Mouse (Mus musculus): ENCODE measurements around the gene Racgap1.
A peak's percentile ranks its signal among the peaks of the same experiment; 100 is the strongest.

The Racgap1 gene

DNA sequence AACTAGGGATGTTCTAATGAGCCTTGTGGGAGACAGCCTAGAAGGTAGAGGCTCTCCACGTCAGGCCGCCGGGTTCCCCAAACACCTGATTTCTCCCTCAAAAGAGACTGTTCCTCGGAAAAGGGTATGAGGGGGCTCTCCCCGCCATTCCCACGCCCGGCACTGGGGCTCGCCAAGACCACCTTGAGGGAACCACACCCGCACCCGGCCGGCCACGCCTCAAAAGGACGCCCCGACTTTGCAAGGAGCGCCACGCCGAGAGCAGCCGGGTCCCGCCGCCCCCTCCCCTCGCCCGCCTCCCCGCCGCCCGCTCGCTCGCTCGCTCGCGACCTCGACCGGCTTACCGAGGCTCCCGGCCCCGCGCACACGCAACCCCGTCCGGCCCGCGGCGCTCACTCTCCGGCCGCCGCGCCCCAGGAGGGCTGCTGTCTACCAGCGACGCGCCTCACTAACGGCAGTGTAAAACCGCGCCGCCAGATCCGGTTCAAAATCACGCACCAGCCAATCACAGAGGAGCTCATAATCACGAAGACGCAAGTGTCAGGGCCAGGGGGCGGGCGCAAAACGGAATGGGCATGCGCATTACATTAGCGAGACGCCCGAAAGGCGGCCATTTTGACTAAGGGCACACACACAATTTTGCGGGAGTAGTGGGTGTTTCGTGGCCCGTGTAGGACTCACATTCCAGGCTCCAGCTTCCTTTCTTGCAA is at the start of gene Racgap1:
TSS of gene Racgap1 (minus strand) at position 494 of the 710 bp plus-strand sequence.
- DNase-seq (ENCODE audit: low read depth in 2 of 2, low spot score in 2 of 2) = peak; percentile 92 to 97

DNA sequence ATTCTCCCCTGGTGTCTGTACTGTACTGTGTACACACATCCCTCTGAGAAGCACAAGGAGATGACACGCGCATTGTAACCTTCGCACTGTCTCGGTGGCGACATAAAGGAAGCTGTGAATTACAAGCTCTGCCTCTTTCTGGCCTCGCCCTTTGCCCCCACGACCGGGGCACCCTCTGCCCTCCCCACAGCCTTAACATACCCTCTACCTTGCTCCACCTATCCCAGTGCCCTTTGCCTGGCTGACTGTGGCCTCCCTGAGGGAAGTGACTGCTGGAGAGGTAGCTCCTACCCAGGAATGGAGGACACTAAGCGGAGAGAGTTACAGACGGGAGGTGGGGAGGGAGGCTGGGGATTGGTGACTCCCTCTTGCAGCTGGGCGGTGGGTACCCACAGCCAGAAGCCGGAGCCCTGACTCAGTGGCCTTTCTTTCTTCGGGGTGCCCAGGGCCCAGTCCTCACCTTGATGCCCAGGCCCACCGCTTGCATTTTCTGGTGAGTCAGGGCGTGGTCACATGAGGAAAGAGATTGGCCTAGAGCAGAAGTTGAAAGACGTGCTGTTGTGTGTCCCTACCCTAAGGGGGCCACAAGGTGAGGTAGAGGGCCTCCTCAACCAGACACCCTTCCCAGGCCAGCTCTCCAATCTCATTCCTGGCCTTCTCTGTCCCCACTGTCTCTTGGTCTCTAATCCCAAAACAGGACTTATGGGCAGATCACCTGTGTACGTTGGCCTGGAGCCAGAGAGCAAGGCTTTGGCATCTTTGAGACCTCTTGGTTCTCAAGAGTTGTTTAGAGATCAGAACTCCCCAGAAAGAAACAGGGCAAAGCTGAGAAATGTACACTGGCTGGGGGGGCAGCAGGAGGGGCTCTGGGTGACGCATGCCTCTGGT is 49.0 kb upstream of the Racgap1 start:
- DNase-seq (ENCODE audit: low read depth in 2 of 2, low spot score in 2 of 2) = no peak

DNA sequence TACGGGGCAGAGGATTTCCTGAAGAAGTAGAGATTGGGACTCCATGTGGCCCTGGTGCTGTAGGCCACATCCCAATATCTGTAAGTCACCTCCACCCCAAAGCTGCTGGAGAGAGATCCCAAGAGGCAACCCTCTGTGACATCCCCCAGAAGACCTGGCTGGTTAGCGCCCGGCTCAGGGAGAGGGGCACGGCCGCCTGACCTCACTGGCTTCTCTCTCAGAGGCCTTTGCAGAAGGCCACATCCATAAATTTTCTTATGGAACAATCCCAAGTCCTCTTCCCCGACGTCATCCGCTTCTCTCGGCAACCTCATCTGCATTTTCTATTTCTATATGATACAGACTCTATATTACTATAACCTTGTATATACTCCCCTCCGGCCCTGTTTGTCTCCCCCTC is 48.3 kb upstream of the Racgap1 start:
- no peak for DNase-seq (ENCODE audit: low read depth in 2 of 2, low spot score in 2 of 2)

DNA sequence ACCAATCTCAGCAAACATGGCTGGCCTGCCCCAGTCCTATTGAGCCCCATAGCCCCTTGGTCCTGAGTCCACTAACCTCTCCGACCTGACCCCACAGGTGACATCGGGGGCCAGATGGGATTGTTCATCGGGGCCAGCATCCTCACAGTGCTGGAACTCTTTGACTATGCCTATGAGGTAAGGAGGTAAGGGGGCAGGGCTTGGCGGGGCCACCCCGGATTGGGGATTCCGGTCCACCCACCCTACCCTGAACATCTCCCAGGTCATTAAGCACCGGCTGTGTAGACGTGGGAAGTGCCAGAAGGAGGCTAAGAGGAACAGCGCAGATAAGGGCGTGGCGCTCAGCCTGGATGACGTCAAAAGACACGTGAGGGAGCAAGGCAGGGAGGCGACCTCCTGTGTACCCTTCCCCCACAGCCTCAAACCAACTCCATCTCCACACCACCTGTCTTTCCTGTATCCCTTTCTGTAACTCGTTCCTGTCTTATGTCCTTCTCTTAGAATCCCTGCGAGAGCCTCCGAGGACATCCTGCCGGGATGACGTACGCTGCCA is 47.2 kb upstream of the Racgap1 start:
- no peak for DNase-seq (ENCODE audit: low read depth in 2 of 2, low spot score in 2 of 2)

DNA sequence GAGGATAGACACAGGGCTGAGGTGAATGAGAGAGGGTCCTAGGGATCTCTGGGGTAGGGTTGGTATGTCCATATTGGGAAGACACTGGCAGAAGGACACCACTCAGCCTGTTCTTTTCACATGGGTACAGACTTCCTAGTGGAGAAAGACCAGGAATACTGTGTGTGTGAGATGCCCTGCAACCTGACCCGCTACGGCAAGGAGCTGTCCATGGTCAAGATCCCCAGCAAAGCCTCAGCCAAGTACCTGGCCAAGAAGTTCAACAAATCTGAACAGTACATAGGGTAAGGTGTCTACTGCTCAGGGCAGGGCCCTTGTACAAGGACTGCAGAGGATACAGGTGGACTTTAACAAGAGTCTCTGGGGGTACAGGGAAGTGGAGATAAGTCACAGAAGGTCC is 45.9 kb upstream of the Racgap1 start:
- no peak for DNase-seq (ENCODE audit: low read depth in 2 of 2, low spot score in 2 of 2)

DNA sequence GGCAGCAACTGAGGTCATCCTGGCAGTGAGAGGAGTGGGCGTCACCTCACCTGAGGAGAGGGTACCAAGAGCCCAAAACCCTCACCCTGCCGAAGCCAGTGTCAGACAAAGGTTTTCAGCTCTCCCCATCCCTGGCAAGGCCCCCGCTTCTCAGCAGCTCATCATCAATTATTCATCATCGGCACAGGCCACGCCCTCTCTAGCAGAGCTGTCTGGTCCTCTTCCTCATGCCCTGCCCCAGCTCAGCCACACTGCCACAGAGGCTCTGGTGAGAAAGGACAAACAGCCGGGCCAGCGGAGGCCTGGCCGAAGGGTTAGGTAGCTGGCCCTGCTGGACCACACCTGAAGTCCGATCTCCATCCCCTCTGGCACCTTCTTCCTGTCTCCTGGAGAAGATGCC is 40.5 kb upstream of the Racgap1 start:
- DNase-seq (ENCODE audit: low read depth in 2 of 2, low spot score in 2 of 2) = no peak

DNA sequence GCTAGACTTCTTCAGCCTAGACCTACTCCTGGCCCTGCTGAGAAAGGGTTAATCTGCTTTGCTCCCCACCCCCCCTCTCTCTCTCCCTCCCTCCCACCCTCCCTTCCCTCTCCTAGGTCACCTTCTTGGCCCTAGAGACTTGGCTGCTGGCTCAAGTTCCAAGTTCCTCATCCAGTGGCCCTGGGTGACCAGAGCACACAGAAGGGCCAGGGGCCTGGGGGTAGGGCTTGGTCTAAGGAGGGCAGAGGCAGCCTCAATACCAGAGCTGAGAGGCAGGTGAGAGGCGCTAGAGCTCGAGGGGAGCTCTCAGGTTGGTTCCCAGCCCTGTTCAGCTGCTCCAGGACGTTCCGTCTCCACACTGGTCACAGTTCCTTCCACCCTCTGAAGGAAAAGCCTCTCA is 39.5 kb upstream of the Racgap1 start:
- DNase-seq (ENCODE audit: low read depth in 2 of 2, low spot score in 2 of 2) = no peak

DNA sequence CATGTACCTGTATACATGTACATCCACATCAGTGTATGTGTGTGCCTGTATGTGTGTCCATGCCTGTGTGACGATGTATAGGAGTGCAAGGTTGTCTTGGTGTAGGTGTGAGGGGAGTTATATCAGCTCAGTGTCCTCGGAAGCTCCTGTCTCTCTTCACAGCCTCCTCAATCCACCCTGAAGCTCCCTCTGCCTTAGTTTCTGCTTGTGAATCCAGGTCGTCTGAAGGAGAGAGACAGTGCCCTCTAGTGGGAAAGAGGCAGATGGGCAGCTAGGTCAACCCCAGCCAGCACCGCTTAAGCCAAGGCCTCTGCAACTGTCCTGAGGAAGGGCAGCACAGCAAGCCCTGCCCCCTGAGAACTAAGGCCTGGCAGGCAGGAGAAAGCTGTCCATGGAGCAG is 37.3 kb upstream of the Racgap1 start:
- peak in 1 of 2 experiments; percentile 34 for DNase-seq (ENCODE audit: low read depth in 2 of 2, low spot score in 2 of 2)

DNA sequence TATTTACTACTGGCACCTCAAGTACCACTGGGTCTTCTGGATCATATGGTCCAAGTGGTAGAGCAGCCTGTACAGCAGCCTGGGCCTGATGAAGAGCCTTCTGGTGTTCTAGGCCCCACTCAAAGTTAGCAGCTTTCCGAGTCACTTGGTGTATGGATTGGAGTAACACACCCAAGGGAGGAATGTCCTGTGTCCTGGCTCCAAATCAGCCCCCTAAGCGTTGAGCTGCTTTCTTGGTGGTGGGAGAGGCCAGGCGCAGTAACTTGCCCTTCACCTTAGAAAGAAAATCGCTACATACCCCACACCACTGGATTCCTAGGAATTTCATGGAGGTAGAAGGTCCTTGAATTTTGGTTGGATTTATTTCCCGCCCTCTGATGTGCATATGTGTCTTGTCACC is 32.7 kb upstream of the Racgap1 start:
- no peak for DNase-seq (ENCODE audit: low read depth in 2 of 2, low spot score in 2 of 2)

DNA sequence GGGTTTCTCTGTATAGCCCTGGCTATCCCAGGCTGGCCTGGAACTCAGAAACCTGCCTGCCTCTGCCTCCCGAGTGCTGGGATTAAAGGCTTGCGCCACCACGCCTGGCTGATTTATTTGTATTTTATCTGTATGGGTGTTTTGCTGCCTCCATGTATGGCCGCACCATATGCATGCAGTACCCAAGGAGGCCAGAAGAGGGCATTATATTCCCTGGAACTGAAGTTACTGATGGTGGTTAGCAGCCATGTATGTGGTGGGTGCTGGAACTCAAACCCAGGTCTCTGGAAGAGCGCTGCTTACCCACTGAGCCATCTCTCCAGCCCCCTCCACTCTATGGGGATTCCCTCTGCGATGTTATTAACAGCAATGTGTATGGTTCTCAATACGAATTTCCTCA is 31.4 kb upstream of the Racgap1 start:
- DNase-seq (ENCODE audit: low read depth in 2 of 2, low spot score in 2 of 2) = peak in 1 of 2 experiments; percentile 46

DNA sequence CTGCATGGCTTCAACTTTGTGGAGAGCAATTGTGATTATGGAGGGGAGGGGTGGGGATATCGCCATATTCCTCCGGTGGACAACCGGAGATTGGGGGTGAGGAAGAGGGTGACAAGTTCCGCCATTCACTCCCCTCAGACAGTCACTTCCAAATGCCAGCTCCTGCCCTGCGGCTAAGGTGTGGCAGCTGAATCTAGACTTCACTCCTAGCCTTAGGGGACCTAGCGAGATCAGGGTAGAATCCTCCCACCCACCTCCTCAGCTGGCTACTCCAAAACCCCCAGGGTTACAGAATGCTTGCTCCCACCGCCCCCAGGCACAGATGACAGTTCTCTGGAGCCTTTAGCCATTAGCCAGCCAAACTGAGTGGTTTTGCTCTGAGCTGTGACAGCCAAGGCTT is 27.6 kb upstream of the Racgap1 start:
- no peak for DNase-seq (ENCODE audit: low read depth in 2 of 2, low spot score in 2 of 2)

DNA sequence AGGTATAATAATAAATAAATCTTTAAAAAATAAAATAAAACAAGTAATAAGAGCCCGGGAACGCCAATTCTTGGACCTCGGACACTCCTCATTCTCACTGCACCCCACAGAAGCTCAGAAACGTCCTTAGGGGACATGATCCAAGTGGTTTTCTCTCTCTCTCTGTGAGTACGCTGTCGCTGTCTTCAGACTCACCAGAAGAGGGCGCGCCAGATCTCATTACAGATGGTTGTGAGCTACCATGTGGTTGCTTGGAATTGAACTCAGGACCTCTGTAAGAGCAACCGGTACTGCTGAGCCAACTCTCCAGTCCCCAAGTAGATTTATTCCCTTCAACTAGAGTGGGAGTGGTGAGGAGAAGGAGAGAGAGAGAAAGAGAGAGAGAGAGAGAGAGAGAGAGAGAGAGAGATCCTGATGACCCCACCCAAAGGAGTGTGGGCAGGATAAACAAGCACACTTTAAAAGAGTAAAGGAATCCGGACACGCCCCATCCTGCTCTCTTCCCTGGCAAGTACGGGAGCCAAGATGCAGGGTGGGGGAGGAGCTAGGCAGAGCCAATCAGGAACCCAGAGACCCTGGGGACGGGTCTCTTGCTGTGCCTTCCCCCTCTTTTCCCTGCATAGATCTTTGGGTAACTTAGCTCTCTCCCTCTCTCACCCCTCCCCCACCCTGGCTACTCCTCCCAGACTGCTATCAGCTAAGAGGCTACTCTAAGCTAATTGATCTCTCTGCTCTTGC is 26.8 kb upstream of the Racgap1 start:
- DNase-seq (ENCODE audit: low read depth in 2 of 2, low spot score in 2 of 2) = peak in 1 of 2 experiments; percentile 34

DNA sequence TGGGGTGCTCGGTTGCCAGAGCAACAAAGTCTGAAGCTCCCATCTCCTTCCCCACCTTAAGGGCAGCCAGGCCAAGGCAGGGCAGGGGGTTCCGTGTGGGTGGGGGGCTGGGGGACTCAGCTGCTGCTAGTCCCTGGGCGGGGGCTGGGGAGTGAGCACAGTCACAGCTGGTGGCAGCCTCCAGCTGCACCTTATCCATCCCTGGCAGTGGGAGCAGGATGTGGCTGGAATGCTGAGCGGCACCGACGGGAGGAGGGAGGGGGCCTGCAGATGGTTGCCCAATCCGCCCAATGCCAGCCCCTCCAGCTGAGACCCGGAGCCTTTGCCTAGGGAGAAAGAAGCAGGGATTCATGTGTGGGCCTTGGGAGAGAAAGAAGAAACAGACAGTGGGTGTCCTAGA is 25.6 kb upstream of the Racgap1 start:
- no peak for DNase-seq (ENCODE audit: low read depth in 2 of 2, low spot score in 2 of 2)

DNA sequence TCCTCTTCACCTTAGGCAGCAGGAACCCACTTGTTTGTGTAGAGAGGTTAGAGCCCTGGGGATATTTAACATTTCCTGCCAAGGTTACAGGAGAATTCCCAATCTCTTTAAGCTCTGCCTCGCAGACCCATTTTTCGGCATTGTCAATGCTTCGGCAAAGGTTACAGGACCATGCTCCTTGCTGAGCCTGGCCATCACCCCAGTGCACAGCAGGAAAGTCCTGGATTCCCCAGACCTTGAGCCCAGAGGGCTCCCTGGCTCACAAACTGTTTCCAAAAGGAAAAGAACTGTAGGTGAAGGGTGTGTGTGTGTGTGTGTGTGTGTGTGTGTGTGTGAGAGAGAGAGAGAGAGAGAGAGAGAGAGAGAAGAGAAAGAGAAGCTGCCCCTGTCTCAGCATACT is 23.4 kb upstream of the Racgap1 start:
- DNase-seq (ENCODE audit: low read depth in 2 of 2, low spot score in 2 of 2) = no peak

DNA sequence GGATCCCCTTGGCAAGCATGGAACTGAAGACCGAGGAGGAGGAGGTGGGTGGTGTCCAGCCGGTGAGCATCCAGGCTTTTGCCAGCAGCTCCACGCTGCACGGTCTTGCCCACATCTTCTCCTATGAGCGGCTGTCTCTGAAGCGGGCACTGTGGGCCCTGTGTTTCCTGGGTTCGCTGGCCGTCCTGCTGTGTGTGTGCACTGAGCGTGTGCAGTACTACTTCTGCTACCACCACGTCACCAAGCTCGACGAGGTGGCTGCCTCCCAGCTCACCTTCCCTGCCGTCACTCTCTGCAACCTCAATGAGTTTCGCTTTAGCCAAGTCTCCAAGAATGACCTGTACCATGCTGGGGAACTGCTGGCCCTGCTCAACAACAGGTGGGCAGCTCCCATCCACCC is 20.3 kb upstream of the Racgap1 start:
- no peak for DNase-seq (ENCODE audit: low read depth in 2 of 2, low spot score in 2 of 2)

DNA sequence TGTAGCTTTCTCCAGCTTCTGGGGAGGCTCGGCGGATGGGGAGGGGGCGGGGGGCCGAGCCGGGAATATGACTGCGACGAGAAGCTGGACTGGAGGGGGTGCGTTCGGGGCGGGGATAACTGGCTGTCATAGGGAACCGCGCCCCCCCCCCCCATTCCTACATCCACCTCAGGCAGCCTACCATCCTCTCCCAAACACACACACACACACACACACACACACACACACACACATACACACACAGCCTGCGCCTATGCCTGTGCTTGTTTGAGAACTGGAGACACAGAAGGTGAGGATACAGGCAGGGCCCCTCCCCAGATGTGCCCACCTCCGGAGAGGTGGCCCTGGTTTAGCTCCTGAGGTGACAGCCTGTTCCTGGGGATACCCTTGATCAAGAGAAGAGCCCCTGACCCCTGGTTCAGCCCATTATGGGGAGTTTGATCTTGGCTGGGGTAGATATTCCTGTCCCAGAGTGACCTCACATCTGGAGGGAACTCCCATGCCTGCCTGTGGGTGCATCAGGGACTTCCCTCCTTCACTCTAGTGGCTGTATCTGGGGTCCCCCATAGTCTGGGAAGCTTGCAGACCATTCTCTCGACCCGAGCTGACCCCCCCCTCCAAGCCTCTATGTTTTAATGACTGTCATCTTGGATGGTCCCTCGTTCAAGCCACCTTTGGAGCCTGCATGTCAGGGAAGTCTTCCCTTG is 19.7 kb upstream of the Racgap1 start:
- DNase-seq (ENCODE audit: low read depth in 2 of 2, low spot score in 2 of 2) = no peak

DNA sequence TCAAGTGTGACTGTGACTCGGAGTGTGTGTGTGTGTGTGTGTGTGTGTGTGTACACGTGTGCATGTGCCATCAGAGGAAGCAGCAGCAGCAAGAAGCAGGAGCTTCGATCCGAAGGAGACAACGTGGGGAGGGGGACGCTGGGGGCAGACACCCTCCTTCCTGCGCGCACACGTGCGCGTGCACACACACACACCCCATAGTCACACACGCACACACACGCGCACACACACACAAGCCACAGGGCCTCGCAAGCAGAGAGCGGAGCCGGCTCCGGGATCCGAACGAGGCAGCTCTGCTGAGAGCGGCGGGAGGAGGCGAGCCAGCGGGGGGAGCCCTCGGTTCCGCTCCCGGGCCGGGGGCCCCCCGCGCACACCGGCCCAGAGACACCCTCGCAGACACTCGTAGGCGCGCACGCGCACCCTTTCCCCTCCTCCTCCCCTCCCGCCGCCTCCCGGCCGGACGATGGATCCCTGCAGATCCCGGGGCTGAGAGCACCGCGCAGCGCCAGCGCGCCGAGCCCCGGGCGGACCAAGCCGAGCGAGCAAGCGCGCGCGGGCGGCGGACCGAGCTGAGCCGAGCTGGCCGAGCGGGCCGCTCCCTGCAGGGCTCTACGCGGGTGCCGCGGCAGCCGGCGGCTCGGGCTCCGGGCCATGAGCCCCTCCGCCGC is 18.8 kb upstream of the Racgap1 start, which contains the start of gene Asic1:
TSS of gene Asic1 (plus strand) at position 215 of the 668 bp plus-strand sequence.
- no peak for DNase-seq (ENCODE audit: low read depth in 2 of 2, low spot score in 2 of 2)

DNA sequence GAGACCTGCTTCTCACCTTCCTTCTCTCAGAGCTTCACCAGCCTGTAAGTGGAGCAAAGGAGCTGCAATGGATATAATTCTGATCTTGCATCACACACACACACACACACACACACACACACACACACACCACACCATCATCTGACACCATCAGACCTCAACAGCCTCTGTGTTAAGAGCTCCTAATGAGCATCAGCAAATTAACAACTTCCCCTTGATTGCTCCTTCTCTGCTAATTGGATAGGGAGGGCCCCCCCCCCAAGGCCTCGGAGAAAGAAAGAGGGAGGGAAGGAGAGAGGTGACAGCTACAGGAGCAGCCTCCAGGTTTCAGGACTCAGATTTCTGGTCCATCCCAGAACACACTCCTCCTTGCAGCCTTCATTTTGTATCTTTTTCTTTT is 17.9 kb upstream of the Racgap1 start:
- no peak for DNase-seq (ENCODE audit: low read depth in 2 of 2, low spot score in 2 of 2)

DNA sequence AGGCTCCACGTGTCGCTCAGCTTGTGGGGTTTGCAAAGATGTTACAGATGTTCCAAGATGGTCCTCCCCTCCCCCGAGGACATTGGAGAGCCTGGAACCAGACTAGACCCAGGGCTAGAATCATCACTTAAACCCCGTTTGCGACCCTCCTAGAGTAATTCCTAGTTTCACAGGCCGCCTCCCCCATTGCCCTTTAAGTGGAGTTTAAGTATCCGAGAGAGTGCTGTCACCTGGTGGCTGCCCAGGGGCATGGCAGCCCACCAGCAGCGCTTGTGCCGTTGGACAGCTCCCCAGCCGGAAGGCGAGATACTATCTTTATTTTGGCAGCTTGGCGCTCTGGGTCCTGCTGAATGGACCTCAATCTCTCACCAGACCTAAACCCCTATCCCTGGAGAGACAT is 17.4 kb upstream of the Racgap1 start:
- peak; percentile 58 to 80 for DNase-seq (ENCODE audit: low read depth in 2 of 2, low spot score in 2 of 2)

DNA sequence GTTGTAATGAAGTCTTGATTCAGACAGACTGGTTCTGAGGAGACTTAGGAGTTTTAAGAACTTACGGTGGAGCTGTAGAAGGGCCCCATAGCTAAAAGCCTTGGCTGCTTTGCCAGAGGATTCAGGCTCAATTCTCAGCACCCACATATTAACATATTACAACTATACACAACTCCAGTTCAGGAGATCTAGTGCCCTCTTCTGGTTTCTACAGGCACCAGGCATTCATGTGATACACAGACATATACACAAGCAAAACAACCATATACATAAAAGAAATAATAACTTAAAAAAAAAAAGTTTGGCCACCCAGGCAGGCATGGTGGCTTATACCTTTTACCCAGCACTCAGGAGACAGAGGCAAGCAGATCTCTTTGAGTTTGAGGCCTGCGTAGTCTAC is 16.1 kb upstream of the Racgap1 start:
- DNase-seq (ENCODE audit: low read depth in 2 of 2, low spot score in 2 of 2) = no peak

Data from CD8-positive naive resting alpha-beta T cell, adult 2 months (primary cell).